Mouse (Mus musculus) spleen, postnatal 4 days (tissue): ENCODE measurements around the gene Ifitm3.
"Not testable (repeated sequence)": the region's sequence is repeated elsewhere in the genome, so short reads cannot be mapped to it uniquely, and the experiment has no call there.

Source experiments
- DNase-seq, 2 experiments: peaks; one replicate each; pipeline ENCODE4 v3.0.0; 2022; ENCODE audit warnings: low spot score in 2 of 2

The Ifitm3 gene

GRCm38 (mm10) chr7:141000881-141001708 is 9.5 kb downstream of the Ifitm3 start:
- no peak for DNase-seq

- no peak for DNase-seq
Observed at GRCm38 (mm10) chr7:140998853-140999700, 11.5 kb downstream of the Ifitm3 start.

DNA sequence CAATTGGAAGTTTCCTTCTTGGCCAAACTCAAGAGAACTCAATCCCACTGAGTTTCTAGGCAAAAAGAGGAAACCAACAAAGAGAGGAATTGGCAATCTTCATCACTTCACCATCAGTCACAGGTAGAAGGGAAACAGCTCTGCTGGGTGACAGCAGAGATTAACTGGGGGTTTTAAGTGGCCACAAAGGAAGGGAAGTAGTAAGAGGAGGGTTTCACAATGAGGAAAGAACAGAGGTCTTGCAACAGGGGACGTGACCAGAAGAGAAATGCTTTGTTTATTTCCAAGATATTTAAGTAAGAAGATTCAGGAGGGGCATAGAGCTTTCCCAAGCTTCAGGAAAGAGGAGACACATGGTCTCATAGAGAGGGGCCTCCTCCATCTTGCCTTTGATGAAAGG is 12.8 kb downstream of the Ifitm3 start:
- no peak for DNase-seq

GRCm38 (mm10) chr7:140991117-140991689 is 19.4 kb downstream of the Ifitm3 start:
- no peak for DNase-seq

- DNase-seq: no peak
Observed at GRCm38 (mm10) chr7:140990622-140991021, 19.9 kb downstream of the Ifitm3 start.

- DNase-seq: no peak
Observed at GRCm38 (mm10) chr7:140990185-140990584, 20.4 kb downstream of the Ifitm3 start.

- no peak for DNase-seq
Observed at GRCm38 (mm10) chr7:140989022-140989421, 21.5 kb downstream of the Ifitm3 start.

DNA sequence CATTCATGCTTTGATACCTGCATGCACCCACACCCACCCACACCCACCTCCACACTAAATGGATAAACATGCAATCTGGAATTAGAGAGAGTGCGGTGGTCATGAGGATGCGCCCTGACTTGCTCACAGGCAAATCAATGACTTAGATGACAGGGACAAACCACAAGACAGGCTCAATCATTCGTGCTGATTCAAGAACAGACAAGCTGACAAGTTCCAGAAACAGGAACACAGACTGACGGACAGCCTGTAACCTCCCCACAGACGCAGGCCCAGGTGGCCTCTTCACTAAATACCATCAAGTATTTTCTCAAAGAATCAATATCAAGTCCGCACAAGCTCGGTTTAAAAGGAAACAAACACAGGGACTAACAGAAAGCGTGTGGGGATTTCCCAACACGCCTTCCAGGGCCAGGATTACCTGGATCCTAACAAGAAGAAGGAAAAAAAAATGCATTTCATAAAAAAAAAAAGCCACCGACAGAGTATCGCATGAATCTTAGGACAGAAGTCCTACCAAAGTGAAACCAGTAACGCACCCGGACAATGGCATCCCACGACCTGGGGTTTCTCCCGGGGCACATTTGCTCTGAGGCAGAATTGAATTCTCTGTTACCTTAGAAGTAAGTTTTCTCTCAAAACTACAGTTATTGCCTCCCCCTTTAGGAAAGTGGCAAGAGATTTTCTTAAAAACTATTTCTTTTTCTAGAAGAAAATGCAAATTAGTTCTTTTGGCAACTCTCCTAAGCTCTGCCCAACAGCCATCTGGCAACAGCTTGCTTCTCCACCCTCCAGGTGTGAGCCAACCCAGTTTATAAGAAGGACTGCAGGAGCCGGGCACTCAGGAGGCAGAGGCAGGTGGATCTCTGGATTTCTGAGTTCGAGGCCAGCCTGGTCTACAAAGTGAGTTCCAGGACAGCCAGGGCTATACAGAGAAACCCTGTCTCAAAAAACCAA is 23.1 kb downstream of the Ifitm3 start:
- no peak for DNase-seq

- no peak for DNase-seq
Observed at GRCm38 (mm10) chr7:140982971-140983370, 27.6 kb downstream of the Ifitm3 start.

- no peak for DNase-seq
Observed at GRCm38 (mm10) chr7:140981704-140982103, 28.9 kb downstream of the Ifitm3 start.

DNA sequence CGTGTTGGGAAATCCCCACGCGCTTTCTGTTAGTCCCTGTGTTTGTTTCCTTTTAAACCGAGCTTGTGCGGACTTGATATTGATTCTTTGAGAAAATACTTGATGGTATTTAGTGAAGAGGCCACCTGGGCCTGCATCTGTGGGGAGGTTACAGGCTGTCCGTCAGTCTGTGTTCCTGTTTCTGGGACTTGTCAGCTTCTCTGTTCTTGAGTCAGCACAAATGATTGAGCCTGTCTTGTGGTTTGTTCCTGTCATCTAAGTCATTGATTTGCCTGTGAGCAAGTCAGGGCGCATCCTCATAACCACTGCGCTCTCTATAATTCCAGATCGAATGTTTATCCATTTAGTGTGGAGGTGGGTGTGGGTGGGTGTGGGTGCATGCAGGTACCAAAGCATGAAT is 33.9 kb downstream of the Ifitm3 start:
- not testable (repeated sequence) for DNase-seq

DNA sequence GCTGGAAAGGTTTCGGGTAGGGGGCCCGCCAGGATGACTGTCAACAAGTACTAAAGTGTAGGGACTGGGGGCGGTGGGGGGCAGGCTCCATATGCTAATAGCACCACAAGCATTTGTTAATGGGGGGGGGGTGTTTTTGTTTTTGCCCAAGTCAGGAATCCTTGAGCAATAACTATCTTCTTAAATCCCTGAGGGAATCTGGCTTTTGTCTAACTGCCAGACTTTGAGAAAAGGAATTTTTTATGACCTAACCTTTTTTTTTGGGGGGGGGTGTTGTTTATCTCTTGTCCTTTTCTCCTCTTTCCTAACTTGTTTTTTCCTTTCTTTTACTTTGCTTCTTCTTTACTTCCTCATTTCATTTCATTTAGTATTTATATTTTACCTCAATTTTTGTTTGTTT is 35.1 kb downstream of the Ifitm3 start:
- no peak for DNase-seq

- no peak for DNase-seq
Observed at GRCm38 (mm10) chr7:140974940-140975339, 35.6 kb downstream of the Ifitm3 start.

DNA sequence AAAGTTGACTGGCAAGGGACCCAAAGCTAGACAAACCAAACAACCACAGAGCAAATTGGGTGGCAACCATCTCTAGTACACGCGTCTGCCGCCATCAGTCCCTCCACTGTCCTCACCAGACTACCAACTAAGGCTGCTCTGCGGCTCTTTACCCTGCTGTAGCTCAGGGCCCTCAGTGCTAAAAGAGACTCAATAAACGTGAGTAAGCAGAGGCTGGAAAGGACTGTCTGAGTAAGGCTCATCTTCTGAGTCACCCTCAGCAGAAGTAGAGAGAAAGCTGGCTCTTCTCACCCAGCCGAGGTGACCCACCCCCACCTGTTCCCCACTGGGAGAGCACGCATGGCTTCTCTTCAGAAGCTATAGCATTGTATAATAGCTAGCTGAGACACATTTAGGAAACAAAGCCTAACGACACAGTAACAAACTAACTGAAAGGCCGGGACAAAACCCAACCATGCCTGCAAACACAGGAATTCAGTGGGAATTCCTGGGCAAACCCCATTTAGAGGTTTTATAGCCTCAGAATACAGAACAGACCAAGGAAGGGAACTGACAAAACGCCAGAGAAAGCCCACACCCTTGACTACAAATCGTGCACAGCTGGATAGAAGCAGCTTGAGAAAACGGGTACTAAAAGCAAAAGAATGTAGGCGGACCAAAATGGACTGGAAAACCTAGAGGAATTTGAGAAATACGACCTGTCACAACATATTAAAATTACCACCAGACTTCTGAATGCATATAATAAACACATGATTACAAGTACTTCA is 37.0 kb downstream of the Ifitm3 start:
- no peak for DNase-seq

GRCm38 (mm10) chr7:140971479-140972171 is 38.9 kb downstream of the Ifitm3 start:
- DNase-seq: peak in 1 of 2 experiments; percentile 53

DNA sequence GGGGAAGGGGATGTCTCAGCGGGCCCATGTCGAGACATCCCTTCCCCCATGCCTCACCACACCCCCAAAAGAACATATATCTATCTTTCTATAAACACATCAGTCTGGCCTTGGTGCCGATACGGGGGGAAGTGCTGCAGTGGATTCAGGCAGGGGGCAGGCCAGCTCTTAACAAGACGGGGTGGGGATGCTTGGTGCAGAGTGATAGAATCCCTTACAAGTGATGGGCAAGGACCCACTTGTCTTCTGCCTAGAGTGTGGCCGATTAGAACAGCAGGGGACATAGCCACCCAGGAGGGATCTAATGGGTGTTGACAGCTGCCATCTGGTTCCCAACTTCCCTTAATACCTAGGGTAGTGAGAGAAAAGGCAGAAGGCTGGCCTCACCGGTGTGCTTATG is 39.6 kb downstream of the Ifitm3 start:
- DNase-seq: peak in 1 of 2 experiments; percentile 56

DNA sequence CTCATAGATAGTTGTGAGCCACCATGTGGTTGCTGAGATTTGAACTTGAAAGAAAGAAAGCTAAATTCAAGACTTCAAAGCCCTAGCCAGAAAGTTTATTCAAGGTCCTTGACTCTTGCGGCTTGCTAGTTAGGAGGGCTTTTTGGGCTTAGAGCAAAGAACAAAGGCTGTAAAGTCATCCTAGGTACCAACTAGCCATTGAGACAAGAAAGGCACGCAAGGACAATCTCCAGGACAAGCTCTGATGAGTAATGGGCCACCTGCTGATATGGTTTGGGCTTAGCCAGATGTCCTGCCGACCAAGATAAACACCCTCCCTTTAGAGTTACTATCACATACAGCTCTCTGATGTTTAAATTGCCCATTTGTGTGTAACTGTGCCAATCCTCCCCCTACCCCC is 41.9 kb downstream of the Ifitm3 start:
- not testable (repeated sequence) for DNase-seq

GRCm38 (mm10) chr7:140967862-140968591 is 42.5 kb downstream of the Ifitm3 start:
- DNase-seq: peak in 1 of 2 experiments; percentile 56

- no peak for DNase-seq
Observed at GRCm38 (mm10) chr7:140966921-140967320, 43.6 kb downstream of the Ifitm3 start, which contains the start of gene Ifitm1. Ifitm1 (plus strand) TSS chr7:140967221.
